Mouse (Mus musculus) embryonic stem cell, embryonic (primary cell): ENCODE data around the gene Strada.

ENCODE experiments used
- CTCF ChIA-PET, 4 experiments: fragments of 300-600 bp in 2 of 4; fragments of 350-600 bp in 2 of 4; sonication (Branson Sonifier 250); formaldehyde crosslinking; loops; one replicate each; lab custom pipeline; 2022; ENCODE audit warnings: inconsistent platforms in 2 of 4; lab: Charles Lee
- POLR2A ChIA-PET, 4 experiments: fragments of 300-600 bp in 2 of 4; fragments of 350-600 bp in 2 of 4; sonication (Branson Sonifier 250); formaldehyde crosslinking; loops; one replicate each; lab custom pipeline; 2022; ENCODE audit warnings: antibody characterized with exemption in 4 of 4, inconsistent platforms in 1 of 4; lab: Charles Lee

Strada gene

GRCm38 (mm10) chr11:106152132-106152531 is 49.8 kb downstream of the Strada start:
- CTCF ChIA-PET: no interaction called here
- POLR2A ChIA-PET: interaction anchor here in 3 of 4 experiments (0.6 to 10.4 kb wide), 9 partner anchors 8 to 971 kb away, joined by 3 to 68 read pairs (median 3); partner anchors contain the start of genes Gm10840 (in 2 of the 3), Limd2 (in 2 of the 3) and Ccdc47 (in 1 of the 3)

GRCm38 (mm10) chr11:106151219-106151618 is 50.7 kb downstream of the Strada start:
- CTCF ChIA-PET: interaction anchor here in 2 of 4 experiments (0.6 to 0.8 kb wide), 2 partner anchors 180 to 267 kb away, joined by 3 read pairs; no protein-coding TSS in a partner anchor
- POLR2A ChIA-PET: interaction anchor here in 2 of 4 experiments (1.4 to 10.4 kb wide), 6 partner anchors 10 to 201 kb away, joined by 3 to 68 read pairs (median 4); partner anchors contain the start of genes Ccdc47 (in 1 of the 2), Gm10840 (in 1 of the 2), Limd2 (in 1 of the 2) and Map3k3 (in 1 of the 2)

GRCm38 (mm10) chr11:106134580-106135528 is 67.1 kb downstream of the Strada start:
- ChIA-PET CTCF (interaction anchor here (0.6 to 1.4 kb wide), 8 partner anchors 10 to 674 kb away, joined by 3 to 6 read pairs (median 3); no protein-coding TSS in a partner anchor), POLR2A (interaction anchor here in 3 of 4 experiments (0.6 to 6.5 kb wide), 62 partner anchors 10 to 1783 kb away, joined by 3 to 68 read pairs (median 4); partner anchors contain the start of genes Ccdc47 (in 3 of the 3), Map3k3 (in 3 of the 3), Gm10840 (in 2 of the 3) and Limd2 (in 2 of the 3))

- CTCF ChIA-PET: interaction anchor here in 1 of 4 experiments (0.6 kb wide), 1 partner anchor 47 kb away, joined by 3 read pairs; no protein-coding TSS in a partner anchor
- POLR2A ChIA-PET: interaction anchor here in 2 of 4 experiments (0.9 to 3.9 kb wide), 7 partner anchors 7 to 355 kb away, joined by 3 to 33 read pairs (median 3); partner anchors contain the start of gene Ern1 (in 1 of the 2)
Observed at GRCm38 (mm10) chr11:106132516-106132915, 69.5 kb downstream of the Strada start.

GRCm38 (mm10) chr11:106129477-106129876 is 72.5 kb downstream of the Strada start:
- POLR2A ChIA-PET: interaction anchor here in 1 of 4 experiments (0.6 to 1.8 kb wide), 2 partner anchors 19 to 173 kb away, joined by 3 to 6 read pairs; no protein-coding TSS in a partner anchor
- CTCF ChIA-PET: no interaction called here

- CTCF ChIA-PET: interaction anchor here in 1 of 4 experiments (0.6 kb wide), 1 partner anchor 462 kb away, joined by 3 read pairs; no protein-coding TSS in a partner anchor
- POLR2A ChIA-PET: interaction anchor here (0.6 to 5.1 kb wide), 9 partner anchors 8 to 222 kb away, joined by 3 to 33 read pairs (median 3); partner anchors contain the start of genes Ccdc47 (in 1 of the 4) and Map3k3 (in 1 of the 4)
Observed at GRCm38 (mm10) chr11:106126727-106127373, 75.1 kb downstream of the Strada start.

- POLR2A ChIA-PET: interaction anchor here in 2 of 4 experiments (1.0 to 5.1 kb wide), 5 partner anchors 9 to 114 kb away, joined by 4 to 33 read pairs (median 4); partner anchors contain the start of gene Ccdc47 (in 1 of the 2)
- CTCF ChIA-PET: no interaction called here
Observed at GRCm38 (mm10) chr11:106125827-106126226, 76.1 kb downstream of the Strada start.

GRCm38 (mm10) chr11:106124784-106125183 is 77.2 kb downstream of the Strada start:
- ChIA-PET CTCF (interaction anchor here in 2 of 4 experiments (0.6 to 0.8 kb wide), 2 partner anchors 10 to 50 kb away, joined by 3 read pairs; no protein-coding TSS in a partner anchor), POLR2A (interaction anchor here in 3 of 4 experiments (0.5 to 5.1 kb wide), 5 partner anchors 10 to 976 kb away, joined by 3 to 33 read pairs (median 4); no protein-coding TSS in a partner anchor)

- POLR2A ChIA-PET: interaction anchor here (0.5 to 5.1 kb wide), 13 partner anchors 9 to 937 kb away, joined by 3 to 33 read pairs (median 3); partner anchors contain the start of gene Ccdc47 (in 1 of the 4)
- CTCF ChIA-PET: interaction anchor here in 2 of 4 experiments (0.6 to 1.1 kb wide), 3 partner anchors 39 to 182 kb away, joined by 3 to 8 read pairs (median 4); partner anchors contain the start of gene Map3k3 (in 1 of the 2)
Observed at GRCm38 (mm10) chr11:106122736-106123135, 79.2 kb downstream of the Strada start.

- CTCF ChIA-PET: interaction anchor here in 1 of 4 experiments (0.6 kb wide), 1 partner anchor 104 kb away, joined by 3 read pairs; no protein-coding TSS in a partner anchor
- POLR2A ChIA-PET: interaction anchor here in 2 of 4 experiments (0.5 to 1.6 kb wide), 6 partner anchors 8 to 936 kb away, joined by 3 to 10 read pairs (median 4); partner anchors contain the start of gene Ccdc47 (in 1 of the 2)
Observed at GRCm38 (mm10) chr11:106122221-106122620, 79.7 kb downstream of the Strada start.
